Mouse (Mus musculus): ENCODE results near the gene Pdia2. TPM values are rescaled to one million over a fixed set of nuclear protein-coding genes. Genes with fewer than 3 reads are reported as not detected.

Gene Pdia2
- 2.3 and 6.5 TPM in 2 replicates for polyA plus RNA-seq (2014; fragmentation: Nextera tagmentation; extraction: Ambion mirVana)

GRCm38 (mm10) chr17:26198892-26199291, at the start of gene Pdia2:
Pdia2 (minus strand) TSS chr17:26199087.
- no peak within 1 kb of the TSS for H3K9ac ChIP-seq (replicated peaks; ENCODE audit: low read depth, low read length)
- H3K4me1 ChIP-seq (ENCODE audit: control insufficient read depth, insufficient read depth, low read length) = 0 out of 2 replicates have a peak, but pooled peaks cover 3% of the 10 kb centered on the region
- 70% methylated on average over 4 of the region's 4 CpGs for WGBS
- peaks cover 29% of the 10 kb centered on the region for H3K36me3 ChIP-seq (ENCODE audit: control insufficient read depth, insufficient read depth, low read length)
- no peak within 1 kb of the TSS for H3K4me3 ChIP-seq (ENCODE audit: low read depth, low read length)
- H3K27me3 ChIP-seq (ENCODE audit: control insufficient read depth, insufficient read depth, low read length) = peaks cover 20% of the 10 kb centered on the region
- H3K9me3 ChIP-seq (ENCODE audit: control insufficient read depth, low read depth, low read length) = no peaks in the 10 kb centered on the region
- no peak for ATAC-seq (ENCODE audit: insufficient number of reproducible peaks, insufficient read depth, low FRiP score, low read depth)
- H3K27ac ChIP-seq (ENCODE audit: low read length) = no peak within 1 kb of the TSS
- H3K4me2 ChIP-seq (replicated peaks; ENCODE audit: low read depth, low read length) = no peak within 1 kb of the TSS

DNA sequence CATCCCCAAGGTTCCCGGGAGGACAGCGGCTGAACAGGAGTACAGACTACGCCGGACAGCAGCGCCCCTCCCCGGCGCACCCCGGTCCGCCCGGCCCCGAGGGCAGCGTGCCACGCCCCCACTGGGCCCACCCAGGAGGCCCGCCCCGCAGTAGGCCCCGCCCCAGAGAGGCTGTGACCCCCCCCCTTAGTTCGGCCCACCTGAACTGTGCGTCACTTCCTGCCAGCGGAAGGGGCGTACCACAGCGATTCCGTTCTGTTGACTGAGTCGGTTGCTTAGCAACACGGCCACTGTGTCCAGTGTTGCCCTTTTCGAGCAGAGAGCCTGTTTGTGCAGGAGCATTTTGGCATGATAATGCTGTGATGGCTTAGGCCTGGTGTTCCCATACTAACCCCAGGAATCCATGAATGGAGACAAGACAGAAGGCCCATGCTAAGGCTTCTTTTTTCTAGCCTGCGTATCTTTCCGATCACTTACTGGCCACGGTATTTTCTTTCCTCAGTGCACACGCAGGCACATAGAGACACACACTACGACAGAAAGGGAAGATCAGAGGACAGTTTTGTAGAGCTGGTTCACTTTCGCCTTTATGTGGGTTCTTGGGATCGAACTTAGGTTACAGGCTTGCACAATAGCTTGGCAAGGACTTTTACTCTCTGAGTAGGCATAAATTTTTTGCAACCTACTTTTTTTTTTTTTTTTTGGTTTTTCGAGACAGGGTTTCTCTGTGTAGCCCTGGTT, 45.4 kb upstream of the Pdia2 start, which contains the start of gene Fam234a:
Fam234a (minus strand) TSS at position 142 of the 741 bp plus-strand sequence.
- Histone ChIP-seq H3K27ac (ENCODE audit: low read length) (peak within 1 kb of the TSS; percentile 82), H3K4me1 (ENCODE audit: control insufficient read depth, insufficient read depth, low read length) (0 out of 2 replicates have a peak, but pooled peaks cover 6% of the 10 kb centered on the region), H3K4me2 (replicated peaks; ENCODE audit: low read depth, low read length) (peak within 1 kb of the TSS; percentile 59), H3K27me3 (ENCODE audit: control insufficient read depth, insufficient read depth, low read length) (no peaks in the 10 kb centered on the region), H3K9me3 (ENCODE audit: control insufficient read depth, low read depth, low read length) (no peaks in the 10 kb centered on the region), H3K4me3 (ENCODE audit: low read depth, low read length) (peak within 1 kb of the TSS; percentile 64), H3K36me3 (ENCODE audit: control insufficient read depth, insufficient read depth, low read length) (no peaks in the 10 kb centered on the region), H3K9ac (replicated peaks; ENCODE audit: low read depth, low read length) (peak within 1 kb of the TSS; percentile 41)
- ATAC-seq (ENCODE audit: insufficient number of reproducible peaks, insufficient read depth, low FRiP score, low read depth) = peak; percentile 97
- WGBS = 8% methylated on average over 33 of the region's 33 CpGs

DNA sequence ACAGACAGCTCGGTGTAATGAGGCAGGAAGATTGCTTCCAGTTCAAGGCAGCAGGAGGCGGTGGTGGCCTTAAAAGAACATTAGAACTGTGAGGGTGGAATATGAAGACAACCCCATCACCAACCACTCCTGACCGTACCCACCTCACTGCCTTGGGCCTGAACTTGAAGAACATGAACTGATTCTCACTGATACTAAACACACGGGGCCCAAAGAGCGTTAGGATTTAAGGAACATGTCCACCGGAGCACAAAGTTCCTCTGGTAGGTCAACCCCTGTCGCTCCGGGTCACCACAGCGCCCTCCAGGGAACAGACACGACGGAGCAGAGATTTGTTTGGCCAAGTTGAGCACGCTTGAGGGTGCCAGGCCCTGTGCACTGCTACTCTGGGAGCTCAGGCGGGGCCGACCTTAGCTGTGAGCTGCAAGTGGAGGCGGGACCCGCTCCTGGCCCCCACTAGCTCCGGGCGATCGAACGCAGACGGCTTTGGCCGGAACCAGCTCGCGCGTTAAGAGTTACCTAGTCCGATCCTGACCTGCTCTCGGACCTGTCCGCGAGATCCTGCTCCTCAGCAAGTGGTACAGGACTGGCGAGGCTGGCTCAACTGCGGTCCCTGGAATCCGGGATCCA, 44.7 kb upstream of the Pdia2 start:
- peak overlapping the region; percentile 64 for H3K4me3 ChIP-seq (ENCODE audit: low read depth, low read length)
- peak overlapping the region; percentile 59 for H3K4me2 ChIP-seq (replicated peaks; ENCODE audit: low read depth, low read length)
- no peaks in the 10 kb centered on the region for H3K36me3 ChIP-seq (ENCODE audit: control insufficient read depth, insufficient read depth, low read length)
- H3K4me1 ChIP-seq (ENCODE audit: control insufficient read depth, insufficient read depth, low read length) = 0 out of 2 replicates have a peak, but pooled peaks cover 6% of the 10 kb centered on the region
- peak overlapping the region; percentile 82 for H3K27ac ChIP-seq (ENCODE audit: low read length)
- H3K9ac ChIP-seq (replicated peaks; ENCODE audit: low read depth, low read length) = peak overlapping the region; percentile 41
- no peaks in the 10 kb centered on the region for H3K27me3 ChIP-seq (ENCODE audit: control insufficient read depth, insufficient read depth, low read length)
- ATAC-seq (ENCODE audit: insufficient number of reproducible peaks, insufficient read depth, low FRiP score, low read depth) = peak; percentile 72; the same call in 1 of the 2 replicates
- H3K9me3 ChIP-seq (ENCODE audit: control insufficient read depth, low read depth, low read length) = no peaks in the 10 kb centered on the region
- 1% methylated on average over 32 of the region's 32 CpGs for WGBS

GRCm38 (mm10) chr17:26240990-26241389, 42.1 kb upstream of the Pdia2 start:
- Histone ChIP-seq H3K4me2 (replicated peaks; ENCODE audit: low read depth, low read length) (no peak overlapping the region), H3K9me3 (ENCODE audit: control insufficient read depth, low read depth, low read length) (no peaks in the 10 kb centered on the region), H3K4me3 (ENCODE audit: low read depth, low read length) (no peak overlapping the region), H3K36me3 (ENCODE audit: control insufficient read depth, insufficient read depth, low read length) (no peaks in the 10 kb centered on the region), H3K4me1 (ENCODE audit: control insufficient read depth, insufficient read depth, low read length) (0 out of 2 replicates have a peak, but pooled peaks cover 6% of the 10 kb centered on the region), H3K27ac (ENCODE audit: low read length) (no peak overlapping the region), H3K27me3 (ENCODE audit: control insufficient read depth, insufficient read depth, low read length) (no peaks in the 10 kb centered on the region), H3K9ac (replicated peaks; ENCODE audit: low read depth, low read length) (no peak overlapping the region)
- no peak for ATAC-seq (ENCODE audit: insufficient number of reproducible peaks, insufficient read depth, low FRiP score, low read depth)
- WGBS = 76% methylated on average over 6 of the region's 6 CpGs

GRCm38 (mm10) chr17:26240120-26240790, 41.4 kb upstream of the Pdia2 start:
- Histone ChIP-seq H3K9me3 (ENCODE audit: control insufficient read depth, low read depth, low read length) (no peaks in the 10 kb centered on the region), H3K9ac (replicated peaks; ENCODE audit: low read depth, low read length) (no peak overlapping the region), H3K36me3 (ENCODE audit: control insufficient read depth, insufficient read depth, low read length) (no peaks in the 10 kb centered on the region), H3K4me1 (ENCODE audit: control insufficient read depth, insufficient read depth, low read length) (0 out of 2 replicates have a peak, but pooled peaks cover 6% of the 10 kb centered on the region), H3K27ac (ENCODE audit: low read length) (no peak overlapping the region), H3K27me3 (ENCODE audit: control insufficient read depth, insufficient read depth, low read length) (no peaks in the 10 kb centered on the region), H3K4me2 (replicated peaks; ENCODE audit: low read depth, low read length) (no peak overlapping the region), H3K4me3 (ENCODE audit: low read depth, low read length) (no peak overlapping the region)
- ATAC-seq (ENCODE audit: insufficient number of reproducible peaks, insufficient read depth, low FRiP score, low read depth) = no peak
- 78% methylated on average over 6 of the region's 6 CpGs for WGBS

- Histone ChIP-seq H3K27ac (ENCODE audit: low read length) (no peak overlapping the region), H3K9me3 (ENCODE audit: control insufficient read depth, low read depth, low read length) (no peaks in the 10 kb centered on the region), H3K36me3 (ENCODE audit: control insufficient read depth, insufficient read depth, low read length) (no peaks in the 10 kb centered on the region), H3K27me3 (ENCODE audit: control insufficient read depth, insufficient read depth, low read length) (no peaks in the 10 kb centered on the region), H3K4me3 (ENCODE audit: low read depth, low read length) (no peak overlapping the region), H3K4me1 (ENCODE audit: control insufficient read depth, insufficient read depth, low read length) (0 out of 2 replicates have a peak, but pooled peaks cover 6% of the 10 kb centered on the region), H3K9ac (replicated peaks; ENCODE audit: low read depth, low read length) (no peak overlapping the region), H3K4me2 (replicated peaks; ENCODE audit: low read depth, low read length) (no peak overlapping the region)
- 75% methylated on average over 2 of the region's 2 CpGs for WGBS
- no peak for ATAC-seq (ENCODE audit: insufficient number of reproducible peaks, insufficient read depth, low FRiP score, low read depth)
These were observed 40.7 kb upstream of the Pdia2 start for GRCm38 (mm10) chr17:26239551-26239950.

GRCm38 (mm10) chr17:26237667-26238066, 38.8 kb upstream of the Pdia2 start:
- Histone ChIP-seq H3K27ac (ENCODE audit: low read length) (no peak overlapping the region), H3K4me3 (ENCODE audit: low read depth, low read length) (no peak overlapping the region), H3K27me3 (ENCODE audit: control insufficient read depth, insufficient read depth, low read length) (no peaks in the 10 kb centered on the region), H3K4me2 (replicated peaks; ENCODE audit: low read depth, low read length) (no peak overlapping the region), H3K9me3 (ENCODE audit: control insufficient read depth, low read depth, low read length) (no peaks in the 10 kb centered on the region), H3K9ac (replicated peaks; ENCODE audit: low read depth, low read length) (no peak overlapping the region), H3K36me3 (ENCODE audit: control insufficient read depth, insufficient read depth, low read length) (no peaks in the 10 kb centered on the region), H3K4me1 (ENCODE audit: control insufficient read depth, insufficient read depth, low read length) (0 out of 2 replicates have a peak, but pooled peaks cover 6% of the 10 kb centered on the region)
- ATAC-seq (ENCODE audit: insufficient number of reproducible peaks, insufficient read depth, low FRiP score, low read depth) = no peak
- 74% methylated on average over 10 of the region's 10 CpGs for WGBS

DNA sequence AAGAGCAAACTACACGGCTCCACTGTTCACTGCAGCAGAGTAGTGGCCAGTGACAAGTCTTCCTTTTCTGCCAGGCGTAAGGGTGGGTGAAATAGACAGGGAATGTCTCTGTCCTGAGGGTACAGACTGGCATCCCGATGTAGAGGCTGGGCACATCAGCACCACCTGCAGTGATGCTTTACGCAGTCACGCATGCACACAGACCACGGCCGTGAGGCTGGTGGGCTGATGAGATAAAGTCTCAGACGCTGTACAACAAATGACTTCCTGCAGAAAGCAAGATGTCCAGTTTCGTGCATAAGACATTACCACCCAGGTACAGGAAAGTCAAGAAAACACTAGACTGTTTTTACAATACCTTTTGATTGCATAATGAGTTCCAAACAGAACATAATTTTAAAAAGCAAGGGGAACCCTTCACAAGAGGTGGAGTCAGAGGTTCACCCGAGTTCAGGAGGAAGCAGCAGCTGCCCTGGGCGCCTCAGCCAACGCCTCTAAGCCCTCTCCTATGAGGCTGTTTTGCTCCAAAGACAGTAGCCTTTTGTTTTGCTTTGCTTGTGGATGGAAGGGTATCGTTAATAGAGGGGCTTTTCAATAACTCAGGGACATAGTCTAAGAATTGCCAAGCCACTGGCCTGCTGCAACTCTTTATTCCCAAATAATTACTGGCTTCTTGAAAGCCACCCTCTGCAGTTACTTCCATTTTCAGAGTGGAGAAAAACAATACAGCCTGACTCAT, 36.4 kb upstream of the Pdia2 start:
- no peaks in the 10 kb centered on the region for H3K36me3 ChIP-seq (ENCODE audit: control insufficient read depth, insufficient read depth, low read length)
- H3K4me2 ChIP-seq (replicated peaks; ENCODE audit: low read depth, low read length) = no peak overlapping the region
- no peak overlapping the region for H3K27ac ChIP-seq (ENCODE audit: low read length)
- no peak for ATAC-seq (ENCODE audit: insufficient number of reproducible peaks, insufficient read depth, low FRiP score, low read depth)
- no peaks in the 10 kb centered on the region for H3K9me3 ChIP-seq (ENCODE audit: control insufficient read depth, low read depth, low read length)
- H3K27me3 ChIP-seq (ENCODE audit: control insufficient read depth, insufficient read depth, low read length) = no peaks in the 10 kb centered on the region
- H3K9ac ChIP-seq (replicated peaks; ENCODE audit: low read depth, low read length) = no peak overlapping the region
- no peak overlapping the region for H3K4me3 ChIP-seq (ENCODE audit: low read depth, low read length)
- no peaks in the 10 kb centered on the region for H3K4me1 ChIP-seq (ENCODE audit: control insufficient read depth, insufficient read depth, low read length)
- WGBS = 66% methylated on average over 13 of the region's 13 CpGs
